Mouse (Mus musculus) liver, adult 2 months (tissue): ENCODE measurements around the gene Prkcb.

Experiments
- CTCF ChIP-seq: fragments of 200-500 bp; IDR thresholded peaks from 2 replicates; pipeline ENCODE4 v1.5.1; 2011; ENCODE audit warnings: low read depth, low read length, control low read depth
- POLR2A ChIP-seq: fragments of 200-500 bp; IDR thresholded peaks from 2 replicates; pipeline ENCODE4 v1.6.1; 2011; ENCODE audit warnings: low read length, control low read depth; ENCODE audit not compliant: insufficient read depth; ENCODE audit errors: extremely low read depth

DNA sequence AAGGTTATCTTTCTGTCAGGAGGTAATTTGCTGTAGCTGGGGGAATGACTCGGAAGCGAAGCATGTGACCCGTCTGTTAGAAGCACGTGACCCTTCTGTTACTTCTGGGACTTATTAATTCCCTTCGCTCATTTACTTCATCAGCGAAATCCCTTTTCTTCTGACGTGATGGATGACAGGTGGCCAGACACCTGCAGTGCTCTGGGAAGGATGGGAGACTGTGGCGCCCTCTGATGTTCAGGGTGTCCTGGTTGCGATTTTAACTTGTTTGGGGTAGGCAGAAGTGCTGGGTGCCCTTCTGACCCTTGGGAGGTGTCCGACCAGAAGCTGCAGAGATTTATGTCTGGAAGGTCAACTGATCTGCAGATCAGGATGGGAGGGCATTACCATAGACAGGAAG, 93.0 kb downstream of the Prkcb start:
- TF ChIP-seq CTCF (no peak), POLR2A (no peak)
